Mouse (Mus musculus) bone marrow, adult 2 months (tissue): ENCODE data around the gene Insrr.
"Not testable (repeated sequence)": the region's sequence is repeated elsewhere in the genome, so short reads cannot be mapped to it uniquely, and the experiment has no call there.

ENCODE experiments used
- CTCF ChIP-seq: fragments of 200-500 bp; IDR thresholded peaks from 2 replicates; pipeline ENCODE4 v1.5.1; 2011; ENCODE audit warnings: low read length, control low read depth; ENCODE audit not compliant: control insufficient read depth, insufficient read depth
- POLR2A ChIP-seq: fragments of 200-500 bp; IDR thresholded peaks from 2 replicates; pipeline ENCODE4 v1.6.1; 2011; ENCODE audit warnings: low read depth, mild to moderate bottlenecking, control low read depth, low read length, borderline replicate concordance; ENCODE audit not compliant: control insufficient read depth

DNA sequence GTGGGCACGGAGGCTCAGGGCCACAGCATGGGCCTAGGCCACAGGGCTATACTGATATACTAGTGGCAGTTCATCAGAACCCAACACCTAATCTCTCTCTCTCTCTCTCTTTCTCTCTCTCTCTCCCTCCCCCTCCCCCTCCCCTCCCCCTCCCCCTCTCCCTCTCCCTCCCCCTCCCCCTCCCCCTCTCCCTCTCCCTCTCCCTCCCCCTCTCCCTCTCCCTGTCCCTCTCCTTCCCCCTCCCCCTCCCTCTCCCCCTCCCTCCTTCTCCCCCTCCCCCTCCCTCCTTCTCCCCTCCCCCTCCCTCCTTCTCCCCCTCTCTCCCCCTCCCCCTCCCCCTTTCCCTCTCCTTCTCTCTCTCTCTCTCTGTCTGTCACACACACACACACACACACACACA, 27.5 kb downstream of the Insrr start, which contains the start of gene Pear1:
- not testable (repeated sequence) for TF ChIP-seq POLR2A, CTCF
